Mouse (Mus musculus) myocyte (in vitro differentiated cells): Measurements from ENCODE around the gene Ndufa8.

Experiments
- CEBPB ChIP-seq: IDR thresholded peaks from 2 replicates; pipeline ENCODE4 v1.6.1; 2011; ENCODE audit warnings: mild to moderate bottlenecking, moderate library complexity; ENCODE audit not compliant: poor library complexity, insufficient read depth, severe bottlenecking
- E2F4 ChIP-seq: IDR thresholded peaks from one replicate; pipeline ENCODE4 v1.6.1; 2011; ENCODE audit warnings: mild to moderate bottlenecking, control low read depth, moderate library complexity; ENCODE audit not compliant: insufficient read depth
- MAX ChIP-seq: IDR thresholded peaks from one replicate; pipeline ENCODE4 v1.6.1; 2011; ENCODE audit warnings: low read depth, mild to moderate bottlenecking, control low read depth
- MYOD1 ChIP-seq, 3 experiments: IDR thresholded peaks; one replicate each; pipeline ENCODE4 v1.6.1; 2011; ENCODE audit warnings: control low read depth in 2 of 3, low read depth in 2 of 3, mild to moderate bottlenecking in 2 of 3, moderate library complexity in 1 of 3; ENCODE audit not compliant: insufficient read length in 2 of 3, control insufficient read depth in 1 of 3
- POLR2A ChIP-seq: IDR thresholded peaks from one replicate; pipeline ENCODE4 v1.6.1; 2011; ENCODE audit warnings: low read depth, mild to moderate bottlenecking, control low read depth, moderate library complexity; ENCODE audit not compliant: insufficient read length
- POLR2AphosphoS2 ChIP-seq: IDR thresholded peaks from one replicate; pipeline ENCODE4 v1.6.1; 2011; ENCODE audit warnings: low read depth, control low read depth; ENCODE audit not compliant: insufficient read length
- SRF ChIP-seq: IDR thresholded peaks from one replicate; pipeline ENCODE4 v1.6.1; 2011; ENCODE audit warnings: low read depth; ENCODE audit not compliant: control insufficient read depth, insufficient read length
- USF1 ChIP-seq: IDR thresholded peaks from one replicate; pipeline ENCODE4 v1.6.1; 2011; ENCODE audit warnings: low read depth, mild to moderate bottlenecking, control low read depth, moderate library complexity

- no peak for TF ChIP-seq POLR2A
- no peak for TF ChIP-seq USF1
- no peak for TF ChIP-seq MAX
- TF ChIP-seq MYOD1 (IDR thresholded peaks at IDR 0.05; ENCODE audit: control insufficient read depth in 1 of 3, insufficient read length in 2 of 3, low read depth in 2 of 3): no peak
- TF ChIP-seq CEBPB: no peak
- no peak for TF ChIP-seq SRF
- TF ChIP-seq POLR2AphosphoS2: no peak
- no peak for TF ChIP-seq E2F4
Observed at GRCm38 (mm10) chr2:36034898-36035297, 14.3 kb downstream of the Ndufa8 start.
